In the genomic region with DNA sequence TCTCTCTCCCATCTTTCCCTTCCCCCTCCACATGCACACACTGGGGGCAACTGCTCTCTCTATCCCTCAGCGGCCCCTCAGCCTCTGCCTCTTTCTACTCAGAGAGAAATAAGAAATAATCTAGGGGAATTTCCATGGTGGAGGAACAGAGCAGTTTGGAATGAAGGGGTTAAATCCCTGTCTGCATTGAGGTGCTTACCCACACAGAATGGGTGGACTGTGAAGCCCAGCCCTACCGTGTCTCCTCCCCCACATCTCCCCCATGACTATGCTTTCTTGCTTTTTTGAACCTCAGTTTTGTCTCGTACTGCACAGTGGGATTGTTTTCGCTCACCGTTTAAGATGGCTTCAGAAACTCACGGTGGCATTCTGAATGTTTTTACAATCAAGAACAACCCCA, we compare ENCODE assay signal across 11 mouse cellular contexts. TPM values are rescaled to one million over a fixed set of nuclear protein-coding genes. Genes with fewer than 3 reads are reported as not detected.
DNase-seq lines count a peak whose midpoint lies in the region; ATAC-seq and TF ChIP-seq lines count a peak whose summit lies in the region.
"Had no signal": no experiment of that assay in that cellular context is flagged by ENCODE, and none has a peak within 500 bp of the region (broad histone marks: within the 10 kb centered on the region; RNA-seq: fewer than 3 reads in every experiment).

No protein-coding gene starts in this region.

- H3K9me3 ChIP-seq in liver, embryonic 12.5 days (replicated peaks): no peaks in the 10 kb centered on the region
- H3K9me3 ChIP-seq in stomach, postnatal 0 days (ENCODE audit: control insufficient read depth, low read length): no peaks in the 10 kb centered on the region
- H3K9me3 ChIP-seq in hindbrain, embryonic 13.5 days: no peaks in the 10 kb centered on the region

- H3K9ac ChIP-seq in liver, embryonic 12.5 days: no peak overlapping the region
- H3K9ac ChIP-seq in stomach, postnatal 0 days (ENCODE audit: low read length): no peak overlapping the region
- H3K9ac ChIP-seq in hindbrain, embryonic 13.5 days: no peak overlapping the region
- H3K9ac ChIP-seq: forebrain, postnatal 0 days had no signal

- WGBS in thymus, adult 2 months: 17% methylated on average over 6 of the region's 6 CpGs
- 41% methylated on average over 6 of the region's 6 CpGs for WGBS in liver, embryonic 12.5 days (ENCODE audit: insufficient replicate concordance)
- 54% methylated on average over 6 of the region's 6 CpGs for WGBS in stomach, postnatal 0 days
- 57% methylated on average over 6 of the region's 6 CpGs for WGBS in hindbrain, embryonic 13.5 days

- H3K4me2 ChIP-seq in liver, embryonic 12.5 days: peak overlapping the region; percentile 44
- no peak overlapping the region for H3K4me2 ChIP-seq in stomach, postnatal 0 days (replicated peaks; ENCODE audit: low read depth)
- H3K4me2 ChIP-seq in hindbrain, embryonic 13.5 days: no peak overlapping the region

- no peak for DNase-seq in thymus, adult 2 months
- no peak for DNase-seq in thymus, postnatal 10 days (ENCODE audit: low spot score in 2 of 2)
- DNase-seq in stomach, postnatal 0 days (ENCODE audit: low spot score): no peak
- DNase-seq in layer of hippocampus, postnatal 10 days (ENCODE audit: low spot score in 2 of 2): no peak
- DNase-seq: cerebellum, postnatal 14 days; forebrain, postnatal 0 days; kidney, adult 11 months; right cerebral cortex, postnatal 14 days had no signal

- TF ChIP-seq CTCF in thymus, adult 2 months (IDR thresholded peaks at IDR 0.05; ENCODE audit: borderline replicate concordance, control insufficient read depth, extremely low read depth, insufficient read depth, low read length, poor library complexity): no peak
- TF ChIP-seq CTCF in cortical plate, adult 2 months (IDR thresholded peaks at IDR 0.05; ENCODE audit: extremely low read depth, insufficient read depth, low read length): no peak
- TF ChIP-seq CTCF in stomach, postnatal 0 days (IDR thresholded peaks at IDR 0.05; ENCODE audit: low read depth): no peak

- no peaks in the 10 kb centered on the region for H3K27me3 ChIP-seq in thymus, adult 2 months (ENCODE audit: control insufficient read depth, insufficient read depth, low read length)
- no peaks in the 10 kb centered on the region for H3K27me3 ChIP-seq in liver, embryonic 12.5 days (replicated peaks)
- no peaks in the 10 kb centered on the region for H3K27me3 ChIP-seq in stomach, postnatal 0 days (ENCODE audit: control insufficient read depth, insufficient read depth, low read length)
- no peaks in the 10 kb centered on the region for H3K27me3 ChIP-seq in hindbrain, embryonic 13.5 days

- peaks cover 41% of the 10 kb centered on the region for H3K4me1 ChIP-seq in thymus, adult 2 months (replicated peaks; ENCODE audit: control insufficient read depth, insufficient read depth, low read length)
- peaks cover 13% of the 10 kb centered on the region for H3K4me1 ChIP-seq in cortical plate, adult 2 months (ENCODE audit: control insufficient read depth, insufficient read depth, low read length)
- H3K4me1 ChIP-seq in liver, embryonic 12.5 days: peaks cover 59% of the 10 kb centered on the region
- 0 out of 2 replicates have a peak, but pooled peaks cover 4% of the 10 kb centered on the region for H3K4me1 ChIP-seq in stomach, postnatal 0 days (replicated peaks; ENCODE audit: control insufficient read depth, insufficient read depth)
- H3K4me1 ChIP-seq in hindbrain, embryonic 13.5 days (replicated peaks): peaks cover 20% of the 10 kb centered on the region

- no peak for TF ChIP-seq POLR2A in thymus, adult 2 months (IDR thresholded peaks at IDR 0.05; ENCODE audit: control insufficient read depth, extremely low read depth, insufficient read depth, low read length, poor library complexity)
- no peak for TF ChIP-seq POLR2A in cortical plate, adult 2 months (IDR thresholded peaks at IDR 0.05; ENCODE audit: extremely low read depth, insufficient read depth, low read length)

- peak; percentile 75 for ATAC-seq in liver, embryonic 12.5 days
- peak; percentile 26; the same call in 1 of the 2 replicates for ATAC-seq in stomach, postnatal 0 days (ENCODE audit: low FRiP score, low TSS enrichment)
- ATAC-seq in hindbrain, embryonic 13.5 days (ENCODE audit: low FRiP score): no peak

- H3K27ac ChIP-seq in thymus, adult 2 months (ENCODE audit: control insufficient read depth, insufficient read depth, low read length): peak overlapping the region; percentile 75
- 0 out of 2 replicates have a peak overlapping the region, but pooled peaks have one; percentile 44 for H3K27ac ChIP-seq in cortical plate, adult 2 months (ENCODE audit: insufficient read depth, low read length)
- H3K27ac ChIP-seq in liver, embryonic 12.5 days: peak overlapping the region; percentile 27; the same call in 1 of the 2 replicates
- H3K27ac ChIP-seq in stomach, postnatal 0 days (replicated peaks): no peak overlapping the region; the same call in 1 of the 2 replicates
- H3K27ac ChIP-seq in hindbrain, embryonic 13.5 days: no peak overlapping the region

- H3K4me3 ChIP-seq in thymus, adult 2 months (ENCODE audit: control insufficient read depth, insufficient read depth, low read length): no peak overlapping the region
- no peak overlapping the region for H3K4me3 ChIP-seq in cortical plate, adult 2 months (ENCODE audit: insufficient read depth, low read length)
- no peak overlapping the region for H3K4me3 ChIP-seq in liver, embryonic 12.5 days
- no peak overlapping the region for H3K4me3 ChIP-seq in stomach, postnatal 0 days (ENCODE audit: low read depth, low read length)
- no peak overlapping the region for H3K4me3 ChIP-seq in hindbrain, embryonic 13.5 days

- TF ChIP-seq EP300 in stomach, postnatal 0 days (optimal IDR thresholded peaks at IDR 0.05): no peak

- 0 out of 2 replicates have a peak, but pooled peaks cover 3% of the 10 kb centered on the region for H3K36me3 ChIP-seq in thymus, adult 2 months (ENCODE audit: control insufficient read depth, insufficient read depth, low read length)
- peaks cover 19% of the 10 kb centered on the region for H3K36me3 ChIP-seq in liver, embryonic 12.5 days
- no peaks in the 10 kb centered on the region for H3K36me3 ChIP-seq in stomach, postnatal 0 days (ENCODE audit: control insufficient read depth, insufficient read depth, low read length)
- H3K36me3 ChIP-seq in hindbrain, embryonic 13.5 days: peaks cover 10% of the 10 kb centered on the region

RNA-seq across cellular contexts. Expression of a gene that starts 11.8 kb away (rescaled TPM):
- polyA plus RNA-seq in thymus, adult 2 months (2012; rRNA removed): 97.8 and 102 TPM in 2 replicates
- polyA plus RNA-seq in cortical plate, adult 2 months (2012; rRNA removed): 191 and 192 TPM in 2 replicates
- 35.3 and 36.6 TPM in 2 replicates for polyA plus RNA-seq in liver, embryonic 12.5 days (2016; fragmentation: Nextera tagmentation; extraction: Ambion mirVana)
- 69.0 and 71.2 TPM in 2 replicates for polyA plus RNA-seq in stomach, postnatal 0 days (2015; fragmentation: Nextera tagmentation; extraction: Ambion mirVana)
- 120 and 122 TPM in 2 replicates for polyA plus RNA-seq in hindbrain, embryonic 13.5 days (2015; fragmentation: Nextera tagmentation; extraction: Ambion mirVana)
- 100 to 1,000 TPM; 128 to 152 TPM for total RNA-seq in layer of hippocampus, postnatal 10 days (2021)

RNA-seq across cellular contexts. Expression of a gene that starts 16.9 kb away (rescaled TPM):
- polyA plus RNA-seq in thymus, adult 2 months (2012; rRNA removed): 14.3 and 18.3 TPM in 2 replicates
- polyA plus RNA-seq in cortical plate, adult 2 months (2012; rRNA removed): 56.8 and 61.2 TPM in 2 replicates
- polyA plus RNA-seq in liver, embryonic 12.5 days (2016; fragmentation: Nextera tagmentation; extraction: Ambion mirVana): 39.9 and 40.7 TPM in 2 replicates
- 33.3 and 33.7 TPM in 2 replicates for polyA plus RNA-seq in stomach, postnatal 0 days (2015; fragmentation: Nextera tagmentation; extraction: Ambion mirVana)
- polyA plus RNA-seq in hindbrain, embryonic 13.5 days (2015; fragmentation: Nextera tagmentation; extraction: Ambion mirVana): 91.5 and 93.0 TPM in 2 replicates
- 10 to 100 TPM; 65.5 to 68.5 TPM for total RNA-seq in layer of hippocampus, postnatal 10 days (2021)

RNA-seq across cellular contexts. Expression of a gene that starts 30.2 kb away (rescaled TPM):
- 0.14 and 0.73 TPM in 2 replicates for polyA plus RNA-seq in thymus, adult 2 months (2012; rRNA removed)
- polyA plus RNA-seq in cortical plate, adult 2 months (2012; rRNA removed): 0.04 and 0.10 TPM in 2 replicates
- polyA plus RNA-seq in liver, embryonic 12.5 days (2016; fragmentation: Nextera tagmentation; extraction: Ambion mirVana): 0.05 and 0.10 TPM in 2 replicates
- polyA plus RNA-seq in stomach, postnatal 0 days (2015; fragmentation: Nextera tagmentation; extraction: Ambion mirVana): 0.16 and 0.27 TPM in 2 replicates
- polyA plus RNA-seq in hindbrain, embryonic 13.5 days (2015; fragmentation: Nextera tagmentation; extraction: Ambion mirVana): 0.08 and 0.17 TPM in 2 replicates
- total RNA-seq in layer of hippocampus, postnatal 10 days (2021): under 1 TPM in 1 of 2 experiments, not detected in 1; 0.16 TPM

RNA-seq across cellular contexts. Expression of a gene that starts 43.4 kb away (rescaled TPM):
- polyA plus RNA-seq in thymus, adult 2 months (2012; rRNA removed): 3.9 and 4.7 TPM in 2 replicates
- polyA plus RNA-seq in cortical plate, adult 2 months (2012; rRNA removed): 9.4 and 9.9 TPM in 2 replicates
- 19.6 and 19.9 TPM in 2 replicates for polyA plus RNA-seq in liver, embryonic 12.5 days (2016; fragmentation: Nextera tagmentation; extraction: Ambion mirVana)
- polyA plus RNA-seq in stomach, postnatal 0 days (2015; fragmentation: Nextera tagmentation; extraction: Ambion mirVana): 27.4 and 34.3 TPM in 2 replicates
- 43.9 and 44.5 TPM in 2 replicates for polyA plus RNA-seq in hindbrain, embryonic 13.5 days (2015; fragmentation: Nextera tagmentation; extraction: Ambion mirVana)
- total RNA-seq in layer of hippocampus, postnatal 10 days (2021): 10 to 100 TPM; 52.0 to 56.3 TPM

Comparison
In these comparisons a context has a peak if more than half of its experiments do, and no peak if none do; other contexts are left out.
1. H3K27ac ChIP-seq: peak in thymus, adult 2 months (single experiment), cortical plate, adult 2 months (single experiment) and liver, embryonic 12.5 days (single experiment); none in stomach, postnatal 0 days (single experiment) and hindbrain, embryonic 13.5 days (single experiment).